Mouse (Mus musculus): ENCODE data around the gene Ntsr2. TPM values are rescaled to one million over a fixed set of nuclear protein-coding genes. Genes with fewer than 3 reads are reported as not detected.
A peak's percentile ranks its signal among the peaks of the same experiment; 100 is the strongest.

Gene Ntsr2
- polyA plus RNA-seq, 1 experiment, result 3.0 TPM

DNA sequence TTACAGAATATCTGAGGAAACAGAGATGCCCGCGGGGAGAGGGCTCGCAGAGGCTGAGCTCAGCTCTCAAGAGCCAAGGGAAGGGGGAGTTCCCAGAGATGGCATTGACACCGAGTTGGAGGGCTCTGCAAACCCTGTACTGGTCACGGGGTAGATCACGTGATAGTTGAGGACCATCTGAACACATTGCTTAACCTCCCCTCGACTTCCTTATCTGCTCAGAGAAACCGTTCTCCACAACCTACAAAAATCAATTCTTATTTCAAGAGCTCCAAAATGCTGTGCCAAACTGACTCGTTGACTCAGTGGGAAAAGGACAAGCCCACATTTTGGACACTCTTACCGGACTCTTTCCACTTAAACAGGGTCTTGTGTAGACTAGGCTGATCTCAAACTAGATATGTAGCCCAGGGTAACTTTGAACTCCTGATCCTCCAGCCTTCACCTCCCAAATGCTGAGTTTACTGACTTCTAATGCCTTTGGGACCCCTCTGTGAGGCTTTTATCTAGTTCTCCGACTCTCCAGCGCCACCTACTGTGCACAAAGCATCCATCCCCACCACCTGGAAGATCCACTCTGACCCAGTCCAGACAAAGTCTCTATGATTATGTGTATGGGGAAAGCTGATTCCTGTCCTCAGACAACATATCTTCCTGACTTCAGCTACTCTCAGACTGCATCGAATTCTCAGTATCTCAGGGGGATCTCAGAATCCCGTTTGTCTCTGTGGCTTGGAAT, 18.9 kb upstream of the Ntsr2 start:
- peak; percentile 62 for DNase-seq
- Histone ChIP-seq H3K27ac (ENCODE audit: control insufficient read depth, insufficient read depth, low read length) (no peak overlapping the region), H3K4me1 (replicated peaks; ENCODE audit: control insufficient read depth, insufficient read depth, low read length) (no peaks in the 10 kb centered on the region), H3K4me3 (ENCODE audit: control insufficient read depth, insufficient read depth, low read length) (no peak overlapping the region), H3K36me3 (ENCODE audit: control insufficient read depth, insufficient read depth, low read length) (no peaks in the 10 kb centered on the region), H3K27me3 (ENCODE audit: control insufficient read depth, insufficient read depth, low read length) (no peaks in the 10 kb centered on the region)
- TF ChIP-seq POLR2A (IDR thresholded peaks at IDR 0.05; ENCODE audit: control insufficient read depth, extremely low read depth, insufficient read depth, low read length, poor library complexity), result no peak
- TF ChIP-seq CTCF (IDR thresholded peaks at IDR 0.05; ENCODE audit: borderline replicate concordance, control insufficient read depth, extremely low read depth, insufficient read depth, low read length, poor library complexity), result no peak
- 53% methylated on average over 14 of the region's 14 CpGs for WGBS

GRCm38 (mm10) chr12:16635816-16636215, 17.4 kb upstream of the Ntsr2 start:
- DNase-seq, result no peak
- TF ChIP-seq POLR2A (IDR thresholded peaks at IDR 0.05; ENCODE audit: control insufficient read depth, extremely low read depth, insufficient read depth, low read length, poor library complexity) (no peak), CTCF (IDR thresholded peaks at IDR 0.05; ENCODE audit: borderline replicate concordance, control insufficient read depth, extremely low read depth, insufficient read depth, low read length, poor library complexity) (no peak)
- Histone ChIP-seq H3K27ac (ENCODE audit: control insufficient read depth, insufficient read depth, low read length) (no peak overlapping the region), H3K27me3 (ENCODE audit: control insufficient read depth, insufficient read depth, low read length) (no peaks in the 10 kb centered on the region), H3K36me3 (ENCODE audit: control insufficient read depth, insufficient read depth, low read length) (no peaks in the 10 kb centered on the region), H3K4me1 (replicated peaks; ENCODE audit: control insufficient read depth, insufficient read depth, low read length) (no peaks in the 10 kb centered on the region), H3K4me3 (ENCODE audit: control insufficient read depth, insufficient read depth, low read length) (no peak overlapping the region)
- WGBS, result 81% methylated on average over 6 of the region's 6 CpGs

GRCm38 (mm10) chr12:16639078-16639771, 14.0 kb upstream of the Ntsr2 start:
- Histone ChIP-seq H3K4me1 (replicated peaks; ENCODE audit: control insufficient read depth, insufficient read depth, low read length) (no peaks in the 10 kb centered on the region), H3K36me3 (ENCODE audit: control insufficient read depth, insufficient read depth, low read length) (no peaks in the 10 kb centered on the region), H3K4me3 (ENCODE audit: control insufficient read depth, insufficient read depth, low read length) (no peak overlapping the region), H3K27ac (ENCODE audit: control insufficient read depth, insufficient read depth, low read length) (no peak overlapping the region), H3K27me3 (ENCODE audit: control insufficient read depth, insufficient read depth, low read length) (no peaks in the 10 kb centered on the region)
- 68% methylated on average over 12 of the region's 12 CpGs for WGBS
- TF ChIP-seq CTCF (IDR thresholded peaks at IDR 0.05; ENCODE audit: borderline replicate concordance, control insufficient read depth, extremely low read depth, insufficient read depth, low read length, poor library complexity) (no peak), POLR2A (IDR thresholded peaks at IDR 0.05; ENCODE audit: control insufficient read depth, extremely low read depth, insufficient read depth, low read length, poor library complexity) (no peak)
- peak; percentile 14 for DNase-seq

DNA sequence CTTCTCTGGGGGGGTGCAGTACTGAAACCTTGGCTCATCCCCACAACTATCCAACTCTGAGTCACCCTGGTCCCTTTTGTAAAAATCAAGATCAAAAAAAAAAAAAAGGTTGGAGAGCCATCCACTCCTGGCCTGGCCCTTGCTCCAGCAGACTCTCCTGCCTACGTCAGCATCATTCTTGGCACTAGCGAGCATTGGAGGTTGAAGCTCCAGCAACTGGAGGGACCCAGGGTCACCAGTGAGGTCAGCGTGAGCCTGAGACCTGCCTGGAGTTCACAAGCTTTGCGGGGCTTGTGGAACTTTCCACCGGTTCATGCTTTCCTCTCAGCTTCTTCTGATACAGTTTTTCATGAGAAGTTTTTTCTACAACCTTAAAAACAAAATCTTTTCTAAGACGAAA, 13.1 kb upstream of the Ntsr2 start:
- TF ChIP-seq POLR2A (IDR thresholded peaks at IDR 0.05; ENCODE audit: control insufficient read depth, extremely low read depth, insufficient read depth, low read length, poor library complexity) (no peak), CTCF (IDR thresholded peaks at IDR 0.05; ENCODE audit: borderline replicate concordance, control insufficient read depth, extremely low read depth, insufficient read depth, low read length, poor library complexity) (no peak)
- Histone ChIP-seq H3K4me3 (ENCODE audit: control insufficient read depth, insufficient read depth, low read length) (no peak overlapping the region), H3K4me1 (replicated peaks; ENCODE audit: control insufficient read depth, insufficient read depth, low read length) (no peaks in the 10 kb centered on the region), H3K27ac (ENCODE audit: control insufficient read depth, insufficient read depth, low read length) (no peak overlapping the region), H3K27me3 (ENCODE audit: control insufficient read depth, insufficient read depth, low read length) (no peaks in the 10 kb centered on the region), H3K36me3 (ENCODE audit: control insufficient read depth, insufficient read depth, low read length) (no peaks in the 10 kb centered on the region)
- DNase-seq, result no peak
- WGBS, result 93% methylated on average over 6 of the region's 6 CpGs

DNA sequence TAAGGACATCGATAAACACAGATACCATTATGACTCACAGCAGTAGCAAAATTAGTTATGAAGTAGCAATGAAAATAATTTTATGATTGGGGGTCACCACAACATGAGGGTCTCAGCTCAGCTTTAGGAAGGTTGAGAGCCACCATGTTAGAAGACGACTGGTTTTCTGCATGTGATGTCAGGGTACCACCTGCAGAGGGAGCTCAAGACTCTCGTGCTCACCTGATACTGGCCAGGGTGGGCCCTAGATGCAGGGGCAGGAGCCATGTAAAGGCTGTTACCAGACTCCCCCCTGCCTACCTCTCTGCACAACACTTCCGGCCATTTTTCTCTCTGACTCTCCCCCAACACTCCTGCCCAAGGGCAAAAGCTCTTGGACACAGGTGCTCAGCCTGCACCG, 11.2 kb upstream of the Ntsr2 start:
- no peaks in the 10 kb centered on the region for H3K27me3 ChIP-seq (ENCODE audit: control insufficient read depth, insufficient read depth, low read length)
- no peak overlapping the region for H3K4me3 ChIP-seq (ENCODE audit: control insufficient read depth, insufficient read depth, low read length)
- H3K36me3 ChIP-seq (ENCODE audit: control insufficient read depth, insufficient read depth, low read length), result no peaks in the 10 kb centered on the region
- H3K4me1 ChIP-seq (replicated peaks; ENCODE audit: control insufficient read depth, insufficient read depth, low read length), result no peaks in the 10 kb centered on the region
- no peak for TF ChIP-seq POLR2A (IDR thresholded peaks at IDR 0.05; ENCODE audit: control insufficient read depth, extremely low read depth, insufficient read depth, low read length, poor library complexity)
- no peak for TF ChIP-seq CTCF (IDR thresholded peaks at IDR 0.05; ENCODE audit: borderline replicate concordance, control insufficient read depth, extremely low read depth, insufficient read depth, low read length, poor library complexity)
- DNase-seq, result peak; percentile 26
- no peak overlapping the region for H3K27ac ChIP-seq (ENCODE audit: control insufficient read depth, insufficient read depth, low read length)
- WGBS, result 63% methylated on average over 5 of the region's 5 CpGs

- no peak for TF ChIP-seq CTCF (IDR thresholded peaks at IDR 0.05; ENCODE audit: borderline replicate concordance, control insufficient read depth, extremely low read depth, insufficient read depth, low read length, poor library complexity)
- no peak for TF ChIP-seq POLR2A (IDR thresholded peaks at IDR 0.05; ENCODE audit: control insufficient read depth, extremely low read depth, insufficient read depth, low read length, poor library complexity)
- no peaks in the 10 kb centered on the region for H3K27me3 ChIP-seq (ENCODE audit: control insufficient read depth, insufficient read depth, low read length)
- H3K36me3 ChIP-seq (ENCODE audit: control insufficient read depth, insufficient read depth, low read length), result no peaks in the 10 kb centered on the region
- no peak for DNase-seq
- no peak overlapping the region for H3K27ac ChIP-seq (ENCODE audit: control insufficient read depth, insufficient read depth, low read length)
- H3K4me1 ChIP-seq (replicated peaks; ENCODE audit: control insufficient read depth, insufficient read depth, low read length), result no peaks in the 10 kb centered on the region
- 78% methylated on average over 12 of the region's 12 CpGs for WGBS
- no peak overlapping the region for H3K4me3 ChIP-seq (ENCODE audit: control insufficient read depth, insufficient read depth, low read length)
Observed at GRCm38 (mm10) chr12:16643508-16644345, 9.5 kb upstream of the Ntsr2 start.
